Mouse (Mus musculus): Measurements from ENCODE around the gene Hdac8.
A peak's percentile ranks its signal among the peaks of the same experiment; 100 is the strongest.

Hdac8 gene

GRCm38 (mm10) chrX:102339396-102340155, 165.6 kb downstream of the Hdac8 start:
- DNase-seq (ENCODE audit: low spot score): peak; percentile 75

GRCm38 (mm10) chrX:102319696-102320095, 185.5 kb downstream of the Hdac8 start:
- peak; percentile 78 for DNase-seq (ENCODE audit: low spot score)

GRCm38 (mm10) chrX:102319252-102319651, 185.9 kb downstream of the Hdac8 start:
- DNase-seq (ENCODE audit: low spot score): no peak

- DNase-seq (ENCODE audit: low spot score): no peak
Observed at GRCm38 (mm10) chrX:102318782-102319181, 186.4 kb downstream of the Hdac8 start.

- no peak for DNase-seq (ENCODE audit: low spot score)
Observed at GRCm38 (mm10) chrX:102311119-102311518, 194.0 kb downstream of the Hdac8 start.

GRCm38 (mm10) chrX:102307511-102307910, 197.6 kb downstream of the Hdac8 start:
- no peak for DNase-seq (ENCODE audit: low spot score)

GRCm38 (mm10) chrX:102305806-102306205, 199.4 kb downstream of the Hdac8 start:
- DNase-seq (ENCODE audit: low spot score): no peak

GRCm38 (mm10) chrX:102304914-102305313, 200.2 kb downstream of the Hdac8 start:
- DNase-seq (ENCODE audit: low spot score): no peak

- no peak for DNase-seq (ENCODE audit: low spot score)
Observed at GRCm38 (mm10) chrX:102302476-102302875, 202.7 kb downstream of the Hdac8 start.

GRCm38 (mm10) chrX:102284889-102285288, 220.3 kb downstream of the Hdac8 start:
- DNase-seq (ENCODE audit: low spot score): no peak

GRCm38 (mm10) chrX:102262620-102263345, 242.4 kb downstream of the Hdac8 start:
- DNase-seq (ENCODE audit: low spot score): no peak

GRCm38 (mm10) chrX:102259772-102260171, 245.4 kb downstream of the Hdac8 start:
- DNase-seq (ENCODE audit: low spot score): no peak

GRCm38 (mm10) chrX:102253892-102254291, 251.3 kb downstream of the Hdac8 start:
- DNase-seq (ENCODE audit: low spot score): no peak

GRCm38 (mm10) chrX:102251937-102252860, 253.0 kb downstream of the Hdac8 start, which contains the start of gene Cited1:
TSS of gene Cited1 (minus strand) at chrX:102252181.
- DNase-seq (ENCODE audit: low spot score): peak; percentile 3

- DNase-seq (ENCODE audit: low spot score): no peak
Observed at GRCm38 (mm10) chrX:102251221-102251936, 253.8 kb downstream of the Hdac8 start.

GRCm38 (mm10) chrX:102250891-102251170, 254.3 kb downstream of the Hdac8 start:
- DNase-seq (ENCODE audit: low spot score): no peak

- DNase-seq (ENCODE audit: low spot score): no peak
Observed at GRCm38 (mm10) chrX:102250150-102250890, 254.8 kb downstream of the Hdac8 start.

- no peak for DNase-seq (ENCODE audit: low spot score)
Observed at GRCm38 (mm10) chrX:102244334-102244733, 260.8 kb downstream of the Hdac8 start.
